Mouse (Mus musculus) spleen, adult 2 months (tissue): ENCODE results near the gene Arhgef10l. TPM values are rescaled to one million over a fixed set of nuclear protein-coding genes. Genes with fewer than 3 reads are reported as not detected.

ENCODE experiments used
- DNase-seq, 2 experiments: peaks; one replicate each; pipeline versions ENCODE4 v3.0.0 to v3.0.0-alpha.2; 2012 to 2021; ENCODE audit warnings: low spot score in 2 of 2, low read depth in 1 of 2
- H3K27ac ChIP-seq: fragments of 200-500 bp; 2 replicates; pipeline ENCODE4 v1.5.1; 2012; ENCODE audit warnings: low read length, inconsistent platforms; ENCODE audit not compliant: insufficient read depth
- H3K27me3 ChIP-seq: fragments of 200-500 bp; 2 replicates; pipeline ENCODE4 v1.6.1; 2012; ENCODE audit warnings: mild to moderate bottlenecking, moderate library complexity, low read length, inconsistent platforms; ENCODE audit not compliant: control insufficient read depth, insufficient read depth
- H3K36me3 ChIP-seq: fragments of 200-500 bp; 2 replicates; pipeline ENCODE4 v1.6.1; 2012; ENCODE audit warnings: mild to moderate bottlenecking, low read length, inconsistent platforms; ENCODE audit not compliant: control insufficient read depth, insufficient read depth
- H3K4me1 ChIP-seq: fragments of 200-500 bp; 2 replicates; pipeline ENCODE4 v1.6.1; 2011; ENCODE audit warnings: inconsistent platforms; ENCODE audit not compliant: control insufficient read depth, insufficient read depth, insufficient read length
- H3K4me3 ChIP-seq: fragments of 200-500 bp; 2 replicates; pipeline ENCODE4 v1.5.1; 2011; ENCODE audit warnings: mild to moderate bottlenecking, inconsistent platforms; ENCODE audit not compliant: insufficient read depth, insufficient read length; ENCODE audit errors: extremely low read depth
- CTCF ChIP-seq: fragments of 200-500 bp; IDR thresholded peaks from 2 replicates; pipeline ENCODE4 v1.5.1; 2011; ENCODE audit warnings: mild to moderate bottlenecking, inconsistent platforms; ENCODE audit not compliant: insufficient read depth, insufficient read length, insufficient replicate concordance; ENCODE audit errors: extremely low read depth
- POLR2A ChIP-seq: fragments of 200-500 bp; IDR thresholded peaks from 2 replicates; pipeline ENCODE4 v1.6.1; 2011; ENCODE audit warnings: low read depth, low read length, inconsistent platforms
- WGBS: fragments of 180-500 bp; shearing (Covaris S2); methylation state at CpG from one replicate; pipeline ENCODE4 v1.1.7; 2018; 5-methylcytosine and 5-hydroxymethylcytosine counted together
- polyA plus RNA-seq: library from polyadenylated mRNA; depleted of rRNA; stranded (reverse); fragments of >200 nt; gene quantifications from 2 replicates; pipeline ENCODE4 v1.2.3, GENCODE M21; 2012; rRNA removed

Arhgef10l gene
- 7.9 and 12.3 TPM in 2 replicates for polyA plus RNA-seq

- Histone ChIP-seq H3K36me3 (no peaks in the 10 kb centered on the region), H3K27ac (no peak within 1 kb of the TSS), H3K4me3 (no peak within 1 kb of the TSS), H3K4me1 (no peaks in the 10 kb centered on the region), H3K27me3 (no peaks in the 10 kb centered on the region)
- TF ChIP-seq CTCF (no peak), POLR2A (no peak)
- DNase-seq, result no peak
- 70% methylated on average over 11 of the region's 11 CpGs for WGBS
Observed at GRCm38 (mm10) chr4:140665760-140666159, at the start of gene Arhgef10l. Arhgef10l (minus strand) TSS chr4:140666012.

GRCm38 (mm10) chr4:140714586-140714985 is 48.8 kb upstream of the Arhgef10l start:
- Histone ChIP-seq H3K27ac (no peak overlapping the region), H3K4me1 (no peaks in the 10 kb centered on the region), H3K27me3 (no peaks in the 10 kb centered on the region), H3K36me3 (peaks cover 75% of the 10 kb centered on the region), H3K4me3 (no peak overlapping the region)
- DNase-seq, result no peak
- 95% methylated on average over 5 of the region's 5 CpGs for WGBS
- no peak for TF ChIP-seq POLR2A
- TF ChIP-seq CTCF, result no peak

GRCm38 (mm10) chr4:140713480-140714365 is 47.9 kb upstream of the Arhgef10l start:
- no peak overlapping the region for H3K27ac ChIP-seq
- no peaks in the 10 kb centered on the region for H3K27me3 ChIP-seq
- no peaks in the 10 kb centered on the region for H3K4me1 ChIP-seq
- peaks cover 80% of the 10 kb centered on the region for H3K36me3 ChIP-seq
- peak; percentile 61 to 82 for DNase-seq
- TF ChIP-seq CTCF (peak; percentile 98), POLR2A (no peak)
- H3K4me3 ChIP-seq, result no peak overlapping the region
- 64% methylated on average over 29 of the region's 29 CpGs for WGBS

- no peak for DNase-seq
- WGBS, result 73% methylated on average over 5 of the region's 5 CpGs
- TF ChIP-seq CTCF, result no peak
- TF ChIP-seq POLR2A, result no peak
- peaks cover 72% of the 10 kb centered on the region for H3K36me3 ChIP-seq
- no peak overlapping the region for H3K4me3 ChIP-seq
- no peak overlapping the region for H3K27ac ChIP-seq
- no peaks in the 10 kb centered on the region for H3K4me1 ChIP-seq
- no peaks in the 10 kb centered on the region for H3K27me3 ChIP-seq
Observed at GRCm38 (mm10) chr4:140711360-140711759, 45.5 kb upstream of the Arhgef10l start.

- no peaks in the 10 kb centered on the region for H3K4me1 ChIP-seq
- no peaks in the 10 kb centered on the region for H3K27me3 ChIP-seq
- no peak for TF ChIP-seq POLR2A
- no peak for TF ChIP-seq CTCF
- no peak overlapping the region for H3K4me3 ChIP-seq
- H3K36me3 ChIP-seq, result peaks cover 68% of the 10 kb centered on the region
- no peak overlapping the region for H3K27ac ChIP-seq
- DNase-seq, result no peak
- 84% methylated on average over 10 of the region's 10 CpGs for WGBS
Observed at GRCm38 (mm10) chr4:140710781-140711180, 45.0 kb upstream of the Arhgef10l start.

- TF ChIP-seq CTCF (no peak), POLR2A (no peak)
- Histone ChIP-seq H3K4me1 (no peaks in the 10 kb centered on the region), H3K36me3 (peaks cover 60% of the 10 kb centered on the region)
Observed at GRCm38 (mm10) chr4:140709617-140710016, 43.8 kb upstream of the Arhgef10l start.

GRCm38 (mm10) chr4:140709111-140709510 is 43.3 kb upstream of the Arhgef10l start:
- TF ChIP-seq CTCF, result no peak
- TF ChIP-seq POLR2A, result no peak
- 89% methylated on average over 7 of the region's 7 CpGs for WGBS
- no peak for DNase-seq
- no peaks in the 10 kb centered on the region for H3K27me3 ChIP-seq
- H3K4me3 ChIP-seq, result no peak overlapping the region
- H3K27ac ChIP-seq, result no peak overlapping the region
- H3K4me1 ChIP-seq, result no peaks in the 10 kb centered on the region
- H3K36me3 ChIP-seq, result peaks cover 56% of the 10 kb centered on the region

More at GRCm38 (mm10) chr4:140709617-140710016, 43.8 kb upstream of the Arhgef10l start:
- DNase-seq, result no peak
- Histone ChIP-seq H3K27me3 (no peaks in the 10 kb centered on the region), H3K4me3 (no peak overlapping the region), H3K27ac (no peak overlapping the region)
- WGBS, result 87% methylated on average over 10 of the region's 10 CpGs
